Mouse (Mus musculus) monocyte, adult 2 months (primary cell): ENCODE data around the gene Gm10334.
"Not testable (repeated sequence)": the region's sequence is repeated elsewhere in the genome, so short reads cannot be mapped to it uniquely, and the experiment has no call there.

ENCODE experiments used
- DNase-seq, 2 experiments: peaks; one replicate each; pipeline ENCODE4 v3.0.0; 2022; ENCODE audit warnings: low spot score in 2 of 2, low read depth in 1 of 2

Gm10334 gene

DNA sequence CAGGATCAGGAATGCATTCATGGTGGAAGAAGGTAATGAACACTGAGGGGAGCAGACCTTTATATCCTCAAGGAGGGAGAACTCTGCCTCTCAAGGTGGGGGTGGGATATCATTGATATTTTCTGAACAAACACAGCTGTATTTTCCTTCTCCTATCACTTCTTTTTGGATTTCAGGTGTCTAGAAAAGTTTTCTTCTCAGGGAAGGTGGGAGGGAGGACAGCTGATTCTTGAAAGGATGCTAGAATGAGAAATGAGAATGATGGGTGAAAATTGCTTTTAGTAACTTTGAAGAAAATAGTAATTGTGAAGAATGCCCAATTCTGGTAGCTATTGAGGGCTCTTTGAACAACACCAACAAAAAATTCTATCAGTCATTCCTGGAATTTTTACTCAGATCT is at the start of gene Gm10334:
Gene Gm10334 (minus strand): TSS at position 101 of the 400 bp plus-strand sequence.
- not testable (repeated sequence) for DNase-seq

DNA sequence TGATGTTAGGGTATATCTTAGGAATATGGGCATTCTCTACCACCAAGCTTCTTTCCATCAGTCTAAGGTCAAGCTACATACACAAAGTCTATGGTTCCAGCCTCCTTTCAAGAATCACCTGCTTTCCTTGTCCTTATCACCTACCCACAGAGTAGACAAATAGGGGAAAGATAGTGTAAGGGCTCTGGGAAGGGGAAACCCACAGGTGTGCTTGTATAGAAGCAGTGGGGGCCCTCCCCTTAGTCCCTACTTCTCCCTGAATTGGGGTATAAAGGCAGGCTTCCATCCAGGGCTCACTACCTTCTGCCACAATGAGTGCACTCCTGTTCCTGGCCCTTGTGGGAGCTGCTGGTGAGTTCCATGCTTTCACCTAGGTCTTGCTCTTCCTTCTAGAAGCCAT is 12.7 kb upstream of the Gm10334 start, which contains the start of gene Prss1:
Gene Prss1 (plus strand): TSS at position 301 of the 400 bp plus-strand sequence.
- not testable (repeated sequence) for DNase-seq

DNA sequence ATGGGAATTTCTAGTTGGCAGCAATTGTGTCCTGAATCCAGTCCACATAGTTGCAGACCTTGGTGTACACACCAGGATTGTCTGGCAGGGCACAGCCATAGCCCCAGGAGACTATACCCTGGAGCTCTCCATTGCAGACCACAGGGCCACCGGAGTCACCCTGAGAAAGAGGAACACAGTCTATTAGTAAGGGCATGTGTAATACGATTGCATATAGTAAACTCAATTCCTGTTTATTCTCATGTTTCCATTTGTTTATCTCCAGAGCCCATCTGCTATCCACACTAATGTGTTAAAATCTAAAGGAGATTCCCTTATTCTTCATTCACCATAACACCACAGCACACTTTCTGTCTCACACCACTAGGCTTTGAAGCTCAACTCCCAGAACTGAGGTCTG is 3.7 kb downstream of the Gm10334 start:
- DNase-seq: not testable (repeated sequence)
